Mouse (Mus musculus): ENCODE results near the gene Cnot3. TPM values are rescaled to one million over a fixed set of nuclear protein-coding genes. Genes with fewer than 3 reads are reported as not detected.
A peak's percentile ranks its signal among the peaks of the same experiment; 100 is the strongest.
"Not testable (repeated sequence)": the region's sequence is repeated elsewhere in the genome, so short reads cannot be mapped to it uniquely, and the experiment has no call there.

Gene Cnot3
- total RNA-seq (2021) = 10 to 100 TPM; 49.7 to 55.9 TPM
- long read RNA-seq, experiment 1, full-length matches to known transcripts = 26 of 43 reads
- long read RNA-seq, experiment 1, partial matches to known transcripts = 11 of 43 reads
- long read RNA-seq, experiment 1, other reads (novel, unspliced or antisense) = 6 of 43 reads
- long read RNA-seq, experiment 2, full-length matches to known transcripts = 30 of 53 reads
- long read RNA-seq, experiment 2, partial matches to known transcripts = 6 of 53 reads
- long read RNA-seq, experiment 2, other reads (novel, unspliced or antisense) = 17 of 53 reads

DNA sequence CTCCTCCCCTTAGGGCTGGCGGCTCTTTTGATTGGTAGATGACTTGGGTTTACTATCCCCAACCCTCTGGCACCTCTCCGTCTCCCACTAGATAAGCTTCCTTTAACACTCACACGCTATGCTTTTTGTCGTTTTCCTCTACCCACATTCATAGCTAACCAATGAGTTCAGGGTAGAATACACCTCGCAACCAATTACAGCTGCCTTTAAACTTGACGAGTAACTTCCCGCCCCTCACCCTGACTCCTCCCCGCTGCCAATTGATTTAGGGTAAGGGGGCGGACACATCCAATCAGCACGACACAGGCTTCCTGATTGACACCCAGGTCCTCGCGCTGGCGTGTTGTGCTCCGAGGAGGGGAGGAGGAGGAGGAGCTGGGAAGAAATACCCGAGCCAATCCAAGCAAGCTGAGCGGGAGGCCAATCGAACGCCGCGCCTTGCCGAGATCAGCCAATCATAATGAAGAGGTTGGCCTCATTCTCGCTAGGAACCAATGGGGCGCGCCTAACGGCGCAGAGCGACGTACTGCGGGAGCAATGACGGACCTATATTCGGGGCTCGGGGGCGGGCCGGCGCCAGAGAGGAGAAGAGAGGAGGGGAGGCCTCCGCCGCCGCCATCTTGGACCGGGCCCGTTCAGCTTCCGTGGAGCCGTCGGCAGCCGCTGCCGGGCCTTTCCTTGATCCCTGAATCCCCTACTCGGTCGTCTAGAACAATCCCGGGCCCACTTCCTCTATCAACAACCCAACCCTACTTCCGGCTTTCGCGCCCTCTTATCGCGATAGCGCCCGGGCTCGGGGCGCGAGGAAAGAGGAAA, at the start of gene Cnot3:
Gene Cnot3, plus strand, starts transcription at position 597 of the 816 bp plus-strand sequence.
- DNase-seq (ENCODE audit: low spot score in 2 of 2) = peak; percentile 99 to 100
- intact Hi-C loops (cut with DNase I) = loop anchor here (5.0 kb wide), 1 partner anchor 47 kb away; the partner anchor contains the start of genes Mboat7 and Tsen34

- intact Hi-C loops (cut with DNase I); DNase-seq (ENCODE audit: low spot score in 2 of 2): not testable (repeated sequence)
Observed at GRCm38 (mm10) chr7:3597755-3598154, 47.3 kb upstream of the Cnot3 start.

GRCm38 (mm10) chr7:3601119-3601518, 43.9 kb upstream of the Cnot3 start:
- peak; percentile 84 to 85 for DNase-seq (ENCODE audit: low spot score in 2 of 2)
- intact Hi-C loops (cut with DNase I) = no loop called here

GRCm38 (mm10) chr7:3606798-3607197, 38.3 kb upstream of the Cnot3 start:
- DNase-seq (ENCODE audit: low spot score in 2 of 2) = no peak
- intact Hi-C loops (cut with DNase I) = no loop called here

- no peak for DNase-seq (ENCODE audit: low spot score in 2 of 2)
- intact Hi-C loops (cut with DNase I) = no loop called here
Observed at GRCm38 (mm10) chr7:3607391-3607790, 37.7 kb upstream of the Cnot3 start.

- no peak for DNase-seq (ENCODE audit: low spot score in 2 of 2)
- intact Hi-C loops (cut with DNase I) = no loop called here
Observed at GRCm38 (mm10) chr7:3608668-3609067, 36.4 kb upstream of the Cnot3 start.

DNA sequence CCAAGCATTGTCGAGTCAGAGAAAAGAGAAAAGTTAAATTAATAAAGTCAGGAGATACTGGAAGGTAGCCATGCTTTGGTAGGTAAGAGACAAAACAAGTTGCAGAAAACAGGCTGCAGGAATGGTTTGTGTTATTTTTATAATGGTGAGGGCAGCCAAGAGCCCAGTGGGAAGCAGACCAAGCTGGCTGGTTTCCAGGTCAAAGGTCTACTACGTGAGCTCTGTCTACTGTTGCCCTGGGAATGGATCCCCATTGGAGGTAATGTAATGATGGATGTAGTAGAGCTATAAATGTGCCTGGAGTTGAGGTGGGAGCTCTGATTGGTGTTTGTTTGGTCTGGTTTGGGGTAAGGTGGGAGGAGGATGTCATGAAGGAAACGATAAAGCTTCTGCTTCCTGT, 36.0 kb upstream of the Cnot3 start:
- no peak for DNase-seq (ENCODE audit: low spot score in 2 of 2)
- intact Hi-C loops (cut with DNase I) = no loop called here

DNA sequence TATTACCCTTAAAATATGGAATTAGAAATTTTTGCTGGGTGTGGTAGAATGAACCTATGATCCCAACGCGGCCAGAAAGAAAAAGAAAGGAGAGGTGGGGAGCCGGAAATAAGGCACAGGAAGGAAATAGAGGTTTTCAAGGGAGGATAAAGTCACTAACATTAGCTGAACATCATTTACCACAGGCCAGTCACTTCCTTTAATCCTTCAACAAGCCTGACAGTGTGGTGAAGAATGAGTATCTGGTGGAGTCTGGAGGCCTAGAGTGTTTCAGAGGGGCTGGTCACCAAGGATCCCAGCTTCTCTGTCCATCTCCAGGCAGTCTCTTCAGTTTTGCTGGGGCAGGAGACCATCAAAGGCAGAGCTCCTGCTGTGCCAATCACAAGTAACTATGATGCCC, 34.6 kb upstream of the Cnot3 start:
- DNase-seq (ENCODE audit: low spot score in 2 of 2) = no peak
- intact Hi-C loops (cut with DNase I) = no loop called here

GRCm38 (mm10) chr7:3611006-3611405, 34.1 kb upstream of the Cnot3 start:
- intact Hi-C loops (cut with DNase I) = no loop called here
- no peak for DNase-seq (ENCODE audit: low spot score in 2 of 2)

DNA sequence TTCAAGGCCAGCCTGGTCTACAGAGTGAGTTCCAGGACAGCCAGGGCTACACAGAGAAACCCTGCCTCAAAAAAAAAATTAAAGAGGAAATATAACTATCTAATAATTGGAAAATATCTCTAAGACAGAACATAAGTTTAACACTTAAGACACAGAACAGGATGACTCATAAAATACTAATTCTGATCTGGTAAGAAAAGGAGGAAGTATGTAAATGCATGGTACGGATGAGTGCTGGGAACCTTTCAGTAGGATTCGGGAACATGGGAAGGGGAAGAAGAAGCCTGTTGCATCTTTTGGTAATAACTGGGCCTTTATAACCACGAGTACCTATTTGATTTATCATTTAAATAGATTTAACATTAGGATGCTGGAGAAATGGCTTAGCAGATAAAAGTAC, 31.0 kb upstream of the Cnot3 start:
- DNase-seq (ENCODE audit: low spot score in 2 of 2) = no peak
- intact Hi-C loops (cut with DNase I) = no loop called here

GRCm38 (mm10) chr7:3616057-3616388, 29.0 kb upstream of the Cnot3 start, which contains the start of gene Oscar:
TSS of gene Oscar (minus strand) at chr7:3616157.
- DNase-seq (ENCODE audit: low spot score in 2 of 2) = no peak
- intact Hi-C loops (cut with DNase I) = no loop called here

GRCm38 (mm10) chr7:3616389-3617241, 28.5 kb upstream of the Cnot3 start:
- intact Hi-C loops (cut with DNase I) = no loop called here
- DNase-seq (ENCODE audit: low spot score in 2 of 2) = peak; percentile 36 to 67

DNA sequence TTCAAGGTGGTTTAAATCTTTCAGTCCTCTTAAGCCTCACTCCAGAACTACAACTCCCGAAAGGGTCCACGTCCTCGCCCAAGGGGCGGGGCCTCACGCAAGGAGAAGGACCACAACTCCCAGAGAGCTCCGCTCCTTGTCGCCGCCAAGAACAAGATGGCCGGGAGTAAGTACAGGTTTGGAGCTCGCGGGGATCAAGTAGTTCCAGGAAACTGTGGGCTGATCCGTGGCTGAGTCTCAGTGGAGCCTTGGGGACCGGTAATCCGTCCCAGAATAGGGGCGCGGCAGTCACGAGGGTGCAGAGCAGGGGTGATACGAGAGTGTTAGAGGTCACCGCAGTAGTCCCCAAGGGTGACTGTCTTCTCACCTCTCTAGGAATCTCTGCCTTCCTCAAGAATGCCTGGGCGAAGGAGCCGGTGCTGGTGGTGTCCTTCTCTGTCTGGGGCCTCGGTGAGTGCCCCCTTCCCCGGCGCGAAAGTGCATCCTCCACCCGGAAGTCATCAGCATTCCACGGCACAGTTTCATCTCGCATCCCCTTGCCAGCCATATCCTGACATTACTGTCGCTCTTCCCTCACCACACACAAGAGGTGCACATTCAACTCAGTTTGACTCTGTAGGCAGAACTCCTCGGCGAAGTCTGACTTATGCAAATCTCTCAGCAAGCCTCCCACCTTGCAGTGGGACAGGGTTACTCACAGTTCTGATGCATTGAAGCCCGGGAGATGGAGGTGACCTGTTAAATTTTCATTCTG, 27.6 kb upstream of the Cnot3 start, which contains the start of gene Ndufa3:
Gene Ndufa3, plus strand, starts transcription at position 132 of the 754 bp plus-strand sequence.
- intact Hi-C loops (cut with DNase I) = no loop called here
- peak; percentile 87 to 93 for DNase-seq (ENCODE audit: low spot score in 2 of 2)

DNA sequence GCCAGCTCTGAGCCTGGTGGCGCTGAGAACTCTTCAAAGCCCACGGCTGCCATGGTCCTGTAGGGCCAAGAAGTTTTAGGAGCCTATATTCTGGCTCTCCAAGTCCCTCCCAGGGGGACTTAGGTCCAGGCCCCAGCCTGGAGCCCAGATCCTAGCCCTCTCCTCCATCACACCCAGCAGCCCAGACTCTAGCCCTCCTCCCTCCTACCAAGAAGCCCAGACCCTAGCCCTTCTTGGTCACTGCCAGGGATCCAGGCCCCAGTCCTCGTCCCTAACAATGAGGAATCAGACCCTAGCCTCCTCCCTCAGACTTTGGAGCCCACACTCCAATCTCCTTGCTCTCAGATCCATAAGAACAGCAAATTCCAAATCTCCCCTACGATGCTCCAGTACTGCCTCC, 16.0 kb upstream of the Cnot3 start:
- intact Hi-C loops (cut with DNase I) = no loop called here

GRCm38 (mm10) chr7:3629543-3630477, 15.3 kb upstream of the Cnot3 start, which contains the start of the genes Tfpt and Prpf31:
TSS of gene Tfpt (minus strand) at chr7:3629929.
TSS of gene Prpf31 (plus strand) at chr7:3629985.
- peak; percentile 94 to 95 for DNase-seq (ENCODE audit: low spot score in 2 of 2)
- intact Hi-C loops (cut with DNase I) = no loop called here

More for the DNA sequence above, 16.0 kb upstream of the Cnot3 start:
- DNase-seq (ENCODE audit: low spot score in 2 of 2) = no peak

DNA sequence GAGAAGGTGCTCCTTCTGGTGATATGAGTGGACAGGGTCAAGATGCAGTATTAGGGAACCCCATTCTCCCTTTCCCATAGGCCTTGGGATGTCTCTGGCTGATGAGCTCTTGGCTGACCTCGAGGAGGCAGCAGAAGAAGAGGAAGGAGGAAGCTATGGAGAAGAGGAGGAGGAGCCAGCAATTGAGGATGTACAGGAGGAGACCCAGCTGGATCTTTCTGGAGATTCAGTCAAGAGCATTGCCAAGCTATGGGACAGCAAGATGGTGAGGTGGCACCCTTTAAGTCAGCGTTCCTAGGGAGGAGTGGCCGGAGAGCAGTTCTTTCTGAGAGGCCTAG, 14.6 kb upstream of the Cnot3 start:
- intact Hi-C loops (cut with DNase I) = no loop called here
- DNase-seq (ENCODE audit: low spot score in 2 of 2) = no peak

DNA sequence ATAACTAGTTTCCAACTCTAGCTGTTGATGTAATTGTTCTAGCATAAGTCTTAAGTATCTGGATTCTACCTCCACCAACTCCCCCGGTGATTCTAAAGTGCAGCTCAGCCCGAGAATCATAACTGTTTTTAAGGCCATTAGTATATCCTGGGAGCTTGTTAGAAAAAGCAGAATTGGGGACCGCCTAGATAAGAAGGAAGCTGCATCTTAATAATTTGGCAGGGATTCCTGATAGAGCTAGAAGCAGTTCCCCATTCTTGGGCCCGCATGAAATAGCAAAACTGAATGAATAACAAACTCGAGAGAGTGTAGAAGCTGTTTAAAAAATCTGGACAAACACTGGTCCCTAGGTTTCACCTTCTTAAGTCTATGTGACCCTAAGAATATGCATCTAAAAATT, 1.7 kb upstream of the Cnot3 start:
- DNase-seq (ENCODE audit: low spot score in 2 of 2) = no peak
- intact Hi-C loops (cut with DNase I) = no loop called here

GRCm38 (mm10) chr7:3643843-3644242, 1.2 kb upstream of the Cnot3 start:
- DNase-seq (ENCODE audit: low spot score in 2 of 2) = no peak
- intact Hi-C loops (cut with DNase I) = no loop called here

Measured in left cerebral cortex, postnatal 14 days (tissue).